Mouse (Mus musculus) erythroblast, embryonic 14.5 days (primary cell): ENCODE results near the gene Ddx23.

Experiments
- GATA1 ChIP-seq: IDR thresholded peaks from 2 replicates; pipeline ENCODE4 v1.6.1; 2012; ENCODE audit warnings: low read length, inconsistent platforms, mixed read lengths
- TAL1 ChIP-seq: IDR thresholded peaks from 3 replicates; pipeline ENCODE4 v1.6.1; 2012; ENCODE audit warnings: low read length, inconsistent platforms, mixed read lengths

- TF ChIP-seq GATA1, result no peak
- TF ChIP-seq TAL1, result no peak
Observed at GRCm38 (mm10) chr15:98681633-98682032, 18.9 kb upstream of the Ddx23 start.
